Mouse (Mus musculus) effector memory CD4-positive, alpha-beta T cell, adult 7 months (primary cell): Measurements from ENCODE around the gene Cnga2. TPM values are rescaled to one million over a fixed set of nuclear protein-coding genes. Genes with fewer than 3 reads are reported as not detected.

Experiments used
- polyA plus RNA-seq: library from polyadenylated mRNA; unstranded; fragments of 100-300 nt; shearing (Covaris generic); gene quantifications from one replicate; pipeline ENCODE4 v1.2.1, GENCODE M21; 2017

Cnga2 gene
- not detected for polyA plus RNA-seq

DNA sequence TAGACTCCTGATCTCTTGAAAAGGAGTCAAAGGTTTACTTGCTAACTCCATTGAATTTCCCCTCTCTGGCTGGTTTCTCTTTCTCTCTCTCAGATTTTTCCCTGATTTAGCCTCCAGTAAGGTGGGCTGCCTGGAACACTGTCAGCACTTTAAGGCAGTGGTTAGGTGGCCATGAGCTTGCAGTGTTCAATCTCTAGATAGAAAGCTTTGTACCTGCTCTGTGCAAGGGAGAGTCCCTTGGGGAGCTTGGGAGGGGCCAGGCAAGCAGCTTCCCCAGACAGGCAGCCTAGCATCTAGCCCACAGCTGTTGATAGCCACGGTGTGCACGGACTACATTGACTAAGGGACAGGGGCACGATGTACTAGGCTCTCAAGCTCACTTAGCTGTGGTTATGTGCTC is at the start of gene Cnga2:
Gene Cnga2 (plus strand): TSS at position 301 of the 400 bp plus-strand sequence.

DNA sequence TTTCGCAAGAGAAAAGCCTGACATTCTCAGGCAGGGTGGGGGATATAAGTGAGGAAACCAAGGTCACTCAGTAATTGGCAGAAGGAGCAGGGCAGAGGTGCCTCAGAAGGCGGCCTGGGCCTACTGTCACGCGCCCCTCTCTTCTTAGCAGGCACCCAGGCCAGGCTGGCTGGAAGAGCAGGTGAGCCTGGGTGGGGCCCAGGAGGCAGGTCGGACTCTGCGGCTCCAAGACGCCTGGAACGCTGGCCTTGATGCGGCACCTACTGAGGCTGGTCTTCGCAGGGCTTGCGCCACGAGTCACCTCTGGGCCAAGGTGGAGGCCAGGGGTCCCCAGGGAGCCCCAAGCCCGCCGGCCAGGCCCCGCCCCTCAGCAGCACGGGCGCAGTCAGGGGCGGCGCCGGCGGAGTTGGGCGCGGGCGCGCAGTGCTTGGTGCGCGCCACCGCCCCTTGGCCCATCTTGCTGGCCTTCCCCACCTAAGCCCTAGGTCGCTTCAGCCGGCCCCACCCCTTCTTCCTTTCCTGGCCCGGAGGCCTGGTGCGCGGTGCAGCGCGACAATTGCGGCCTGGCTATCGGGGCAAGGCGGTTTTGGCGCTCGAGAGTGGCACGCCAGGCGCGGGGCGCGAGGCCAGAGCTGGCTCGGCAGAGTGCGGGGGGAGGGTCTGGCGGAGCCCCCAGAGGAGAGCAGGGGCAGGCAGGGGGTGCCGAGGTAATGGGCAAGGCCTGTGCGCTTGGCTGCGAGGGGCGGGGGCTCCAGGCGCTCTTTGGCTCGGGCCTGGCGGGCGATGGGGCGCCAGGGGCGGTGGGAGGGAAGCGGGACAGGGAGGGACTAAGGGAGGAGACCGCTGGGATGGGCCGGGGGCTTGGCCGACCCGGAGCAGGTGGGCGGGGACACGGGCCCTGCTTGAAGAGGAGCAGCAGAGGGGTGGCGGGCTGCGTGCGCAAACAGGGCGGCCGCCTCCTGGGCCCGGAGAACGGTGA is 29.3 kb upstream of the Cnga2 start, which contains the start of gene Prrg3:
Gene Prrg3 (plus strand): TSS at position 552 of the 979 bp plus-strand sequence.

DNA sequence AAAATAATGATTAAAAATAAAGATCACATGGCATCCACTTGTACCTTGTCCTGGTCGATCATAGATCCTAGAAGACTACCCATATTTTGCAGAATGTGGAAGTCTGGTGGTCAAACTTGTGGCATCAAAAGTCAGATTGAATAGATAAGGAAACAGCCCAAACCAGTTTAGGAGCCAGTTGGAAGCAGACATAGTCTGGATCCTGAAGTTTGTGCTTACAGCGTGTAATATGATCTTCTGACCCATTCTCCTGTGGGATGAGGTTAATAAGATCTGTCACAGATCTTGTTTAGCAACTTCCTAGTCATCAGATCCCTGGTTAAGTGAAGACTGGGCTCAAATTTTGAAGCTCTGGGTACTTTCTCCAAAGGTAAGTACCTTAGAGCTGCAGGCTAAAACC is 19.0 kb upstream of the Cnga2 start, which contains the start of gene Fate1:
Gene Fate1 (plus strand): TSS at position 301 of the 400 bp plus-strand sequence.

Other genes with a start within 250 kb of the Cnga2 start
- gene Vma21, start 175.9 kb upstream of the Cnga2 start, polyA plus RNA-seq: 31.8 TPM
- gene Gm1141, start 70.8 kb upstream of the Cnga2 start, polyA plus RNA-seq: 0.17 TPM
- 0.15 TPM for gene Prrg3, start 29.2 kb upstream of the Cnga2 start, polyA plus RNA-seq
- not detected for gene Fate1, start 18.9 kb upstream of the Cnga2 start, polyA plus RNA-seq
- gene Magea4, start 230.2 kb downstream of the Cnga2 start, polyA plus RNA-seq: not detected